Mouse (Mus musculus): ENCODE measurements around the gene Nisch.

- TF ChIP-seq CTCF (IDR thresholded peaks at IDR 0.05; ENCODE audit: control insufficient read depth, insufficient read depth, insufficient read length) (no peak), MAX (IDR thresholded peaks at IDR 0.05) (no peak), MYOD1 (IDR thresholded peaks at IDR 0.05; ENCODE audit: control insufficient read depth, insufficient read length, low read depth) (no peak), USF1 (IDR thresholded peaks at IDR 0.05; ENCODE audit: low read depth) (no peak)
Observed at GRCm38 (mm10) chr14:31188771-31189181, 28.0 kb downstream of the Nisch start.
